Mouse (Mus musculus): ENCODE data around the gene Has1.

DNA sequence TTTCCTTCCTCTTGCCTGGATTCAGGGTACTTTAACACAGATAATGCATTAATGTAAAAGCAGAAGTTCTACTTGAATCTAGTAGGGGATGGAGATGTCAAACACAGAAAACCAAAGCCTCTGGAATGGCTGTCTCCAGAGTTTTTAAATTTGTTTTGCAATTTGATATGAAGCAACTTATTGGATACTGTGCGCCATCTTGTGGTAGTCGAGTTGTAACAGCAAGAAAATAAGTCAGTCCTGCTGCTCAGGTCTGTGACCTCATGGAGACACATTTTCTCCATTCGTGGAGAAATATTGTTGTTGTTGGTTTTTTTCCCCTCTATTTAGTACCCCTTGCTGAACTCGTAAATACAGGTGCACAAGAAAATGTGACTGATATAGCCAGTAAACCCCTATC, 41.0 kb upstream of the Has1 start:
- TF ChIP-seq CTCF (IDR thresholded peaks at IDR 0.05; ENCODE audit: extremely low read depth, insufficient read depth, low read length) = peak; percentile 55; the same call in 1 of the 2 replicates
- TF ChIP-seq POLR2A (IDR thresholded peaks at IDR 0.05; ENCODE audit: extremely low read depth, insufficient read depth, low read length) = no peak

Data from cortical plate, adult 2 months (tissue).